Mouse (Mus musculus) megakaryocyte, embryonic 14.5 days (primary cell): ENCODE results near the gene Stap2.

ENCODE experiments used
- FLI1 ChIP-seq: IDR thresholded peaks from 2 replicates; pipeline ENCODE4 v1.6.1; 2012; ENCODE audit warnings: low read length, inconsistent platforms, mixed read lengths
- GATA1 ChIP-seq: IDR thresholded peaks from 3 replicates; pipeline ENCODE4 v1.6.1; 2012; ENCODE audit warnings: mixed read lengths, low read length, inconsistent platforms, borderline replicate concordance

- TF ChIP-seq FLI1, result no peak
- no peak for TF ChIP-seq GATA1
Measured at GRCm38 (mm10) chr17:56051369-56051768, 46.0 kb upstream of the Stap2 start.
